Mouse (Mus musculus) heart, embryonic 13.5 days (tissue): ENCODE data around the gene Dapk2. TPM values are rescaled to one million over a fixed set of nuclear protein-coding genes. Genes with fewer than 3 reads are reported as not detected.
A peak's percentile ranks its signal among the peaks of the same experiment; 100 is the strongest.
"Not testable (repeated sequence)": the region's sequence is repeated elsewhere in the genome, so short reads cannot be mapped to it uniquely, and the experiment has no call there.

Experiments
- ATAC-seq: fragments of 200-750 bp; cut with Nextera tagmentation; 2 replicates; pipeline ENCODE4 v1.8.0; 2017; ENCODE audit warnings: moderate TSS enrichment; ENCODE audit not compliant: insufficient number of reproducible peaks, low FRiP score, low TSS enrichment; ENCODE audit errors: extremely low read depth
- H3K27ac ChIP-seq: fragments of 300-500 bp; sonication (generic); replicated peaks from 2 replicates; pipeline ENCODE4 v1.5.1; 2015; ENCODE audit warnings: moderate library complexity, mild to moderate bottlenecking, inconsistent platforms
- H3K27me3 ChIP-seq: fragments of 300-500 bp; sonication (generic); replicated peaks from 2 replicates; pipeline ENCODE4 v1.6.1; 2015; ENCODE audit warnings: mild to moderate bottlenecking, inconsistent platforms
- H3K36me3 ChIP-seq: fragments of 300-500 bp; sonication (generic); 2 replicates; pipeline ENCODE4 v1.6.1; 2015; ENCODE audit warnings: mild to moderate bottlenecking, inconsistent platforms
- H3K4me1 ChIP-seq: fragments of 300-500 bp; sonication (generic); 2 replicates; pipeline ENCODE4 v1.6.1; 2015; ENCODE audit warnings: inconsistent platforms
- H3K4me2 ChIP-seq: fragments of 300-500 bp; sonication (generic); 2 replicates; pipeline ENCODE4 v1.6.1; 2015; ENCODE audit warnings: inconsistent platforms, mild to moderate bottlenecking, moderate library complexity
- H3K4me3 ChIP-seq: fragments of 300-500 bp; sonication (generic); 2 replicates; pipeline ENCODE4 v1.5.1; 2015; ENCODE audit warnings: moderate library complexity, mild to moderate bottlenecking, inconsistent platforms
- H3K9ac ChIP-seq: fragments of 300-500 bp; sonication (generic); 2 replicates; pipeline ENCODE4 v1.6.1; 2015; ENCODE audit warnings: inconsistent platforms, mild to moderate bottlenecking, moderate library complexity
- H3K9me3 ChIP-seq: fragments of 300-500 bp; sonication (generic); 2 replicates; pipeline ENCODE4 v1.6.1; 2016; ENCODE audit warnings: inconsistent platforms
- WGBS: fragments of 180-500 bp; shearing (Covaris S2); methylation state at CpG from one replicate; pipeline ENCODE4 v1.1.7; 2015; ENCODE audit warnings: mixed read lengths; 5-methylcytosine and 5-hydroxymethylcytosine counted together
- polyA plus RNA-seq: library from polyadenylated mRNA; unstranded; fragments of >200 nt; fragmentation: Nextera tagmentation; extraction: Ambion mirVana; gene quantifications from 2 replicates; pipeline ENCODE4 v1.2.1, GENCODE M21; 2015

Gene Dapk2
- polyA plus RNA-seq, 1 experiment from 2014 or later, result 4.5 TPM

- Histone ChIP-seq H3K27me3 (no peaks in the 10 kb centered on the region), H3K4me1 (peaks cover 36% of the 10 kb centered on the region), H3K9me3 (no peaks in the 10 kb centered on the region), H3K36me3 (no peaks in the 10 kb centered on the region), H3K9ac (no peak overlapping the region), H3K27ac (no peak overlapping the region), H3K4me3 (no peak overlapping the region), H3K4me2 (no peak overlapping the region)
- no peak for ATAC-seq
Observed at GRCm38 (mm10) chr9:66279647-66280046, 121.6 kb downstream of the Dapk2 start.

GRCm38 (mm10) chr9:66280496-66280895 is 122.5 kb downstream of the Dapk2 start:
- H3K4me1 ChIP-seq, result peaks cover 28% of the 10 kb centered on the region
- no peaks in the 10 kb centered on the region for H3K27me3 ChIP-seq
- H3K27ac ChIP-seq, result no peak overlapping the region
- WGBS, result 43% methylated on average over 1 of the region's 1 CpGs
- no peaks in the 10 kb centered on the region for H3K9me3 ChIP-seq
- no peak overlapping the region for H3K4me3 ChIP-seq
- no peak for ATAC-seq
- no peak overlapping the region for H3K4me2 ChIP-seq
- H3K9ac ChIP-seq, result no peak overlapping the region
- no peaks in the 10 kb centered on the region for H3K36me3 ChIP-seq

- no peaks in the 10 kb centered on the region for H3K9me3 ChIP-seq
- H3K36me3 ChIP-seq, result no peaks in the 10 kb centered on the region
- no peak for ATAC-seq
- H3K4me2 ChIP-seq, result no peak overlapping the region
- WGBS, result 65% methylated on average over 9 of the region's 9 CpGs
- no peak overlapping the region for H3K4me3 ChIP-seq
- no peaks in the 10 kb centered on the region for H3K27me3 ChIP-seq
- H3K9ac ChIP-seq, result no peak overlapping the region
- H3K4me1 ChIP-seq, result peaks cover 23% of the 10 kb centered on the region
- no peak overlapping the region for H3K27ac ChIP-seq
Observed at GRCm38 (mm10) chr9:66281501-66281951, 123.5 kb downstream of the Dapk2 start.

- no peak overlapping the region for H3K27ac ChIP-seq
- H3K36me3 ChIP-seq, result no peaks in the 10 kb centered on the region
- no peak overlapping the region for H3K4me2 ChIP-seq
- no peak for ATAC-seq
- H3K9me3 ChIP-seq, result no peaks in the 10 kb centered on the region
- no peak overlapping the region for H3K4me3 ChIP-seq
- H3K27me3 ChIP-seq, result no peaks in the 10 kb centered on the region
- no peak overlapping the region for H3K9ac ChIP-seq
- peaks cover 14% of the 10 kb centered on the region for H3K4me1 ChIP-seq
- WGBS, result 94% methylated on average over 1 of the region's 1 CpGs
Observed at GRCm38 (mm10) chr9:66282582-66282981, 124.6 kb downstream of the Dapk2 start.

GRCm38 (mm10) chr9:66283565-66284203 is 125.7 kb downstream of the Dapk2 start:
- 3% methylated on average over 2 of the region's 2 CpGs for WGBS
- Histone ChIP-seq H3K27ac (no peak overlapping the region), H3K27me3 (no peaks in the 10 kb centered on the region), H3K4me3 (no peak overlapping the region), H3K4me1 (peaks cover 14% of the 10 kb centered on the region), H3K9me3 (no peaks in the 10 kb centered on the region), H3K4me2 (no peak overlapping the region), H3K36me3 (no peaks in the 10 kb centered on the region), H3K9ac (no peak overlapping the region)
- ATAC-seq, result no peak

GRCm38 (mm10) chr9:66285241-66285640 is 127.2 kb downstream of the Dapk2 start:
- ATAC-seq, H3K4me2 ChIP-seq, H3K36me3 ChIP-seq: not testable (repeated sequence)

GRCm38 (mm10) chr9:66285901-66286300 is 127.9 kb downstream of the Dapk2 start:
- Histone ChIP-seq H3K4me3 (no peak overlapping the region), H3K4me2 (no peak overlapping the region), H3K9me3 (no peaks in the 10 kb centered on the region), H3K27me3 (no peaks in the 10 kb centered on the region), H3K9ac (no peak overlapping the region), H3K4me1 (peaks cover 14% of the 10 kb centered on the region), H3K27ac (no peak overlapping the region), H3K36me3 (no peaks in the 10 kb centered on the region)
- 39% methylated on average over 7 of the region's 7 CpGs for WGBS
- no peak for ATAC-seq

More at GRCm38 (mm10) chr9:66285241-66285640, 127.2 kb downstream of the Dapk2 start:
- 89% methylated on average over 2 of the region's 2 CpGs for WGBS
- not testable (repeated sequence) for H3K9ac ChIP-seq, H3K9me3 ChIP-seq, H3K4me3 ChIP-seq, H3K27ac ChIP-seq, H3K27me3 ChIP-seq
- H3K4me1 ChIP-seq, result peaks cover 14% of the 10 kb centered on the region

- H3K4me3 ChIP-seq, result no peak overlapping the region
- H3K9me3 ChIP-seq, result no peaks in the 10 kb centered on the region
- H3K27me3 ChIP-seq, result no peaks in the 10 kb centered on the region
- H3K9ac ChIP-seq, result no peak overlapping the region
- H3K27ac ChIP-seq, result no peak overlapping the region
- 78% methylated on average over 2 of the region's 2 CpGs for whole genome bisulfite sequencing
- no peak for ATAC-seq
- H3K36me3 ChIP-seq, result no peaks in the 10 kb centered on the region
- peaks cover 33% of the 10 kb centered on the region for H3K4me1 ChIP-seq
- no peak overlapping the region for H3K4me2 ChIP-seq
Observed at GRCm38 (mm10) chr9:66290727-66291126, 132.7 kb downstream of the Dapk2 start.

- WGBS, result 80% methylated on average over 2 of the region's 2 CpGs
- no peak overlapping the region for H3K27ac ChIP-seq
- H3K4me1 ChIP-seq, result peaks cover 31% of the 10 kb centered on the region
- H3K9ac ChIP-seq, result no peak overlapping the region
- H3K9me3 ChIP-seq, result no peaks in the 10 kb centered on the region
- H3K27me3 ChIP-seq, result no peaks in the 10 kb centered on the region
- no peak for ATAC-seq
- no peak overlapping the region for H3K4me2 ChIP-seq
- no peaks in the 10 kb centered on the region for H3K36me3 ChIP-seq
- no peak overlapping the region for H3K4me3 ChIP-seq
Observed at GRCm38 (mm10) chr9:66293319-66293718, 135.3 kb downstream of the Dapk2 start.

GRCm38 (mm10) chr9:66294227-66294626 is 136.2 kb downstream of the Dapk2 start:
- H3K27ac ChIP-seq, result peak overlapping the region; percentile 76
- no peaks in the 10 kb centered on the region for H3K36me3 ChIP-seq
- peak overlapping the region; percentile 33; the same call in 1 of the 2 replicates for H3K4me2 ChIP-seq
- H3K9ac ChIP-seq, result no peak overlapping the region
- H3K9me3 ChIP-seq, result peaks cover 6% of the 10 kb centered on the region
- 87% methylated on average over 1 of the region's 1 CpGs for WGBS
- H3K27me3 ChIP-seq, result no peaks in the 10 kb centered on the region
- H3K4me3 ChIP-seq, result no peak overlapping the region
- peaks cover 31% of the 10 kb centered on the region for H3K4me1 ChIP-seq
- no peak for ATAC-seq

GRCm38 (mm10) chr9:66294980-66295410 is 137.0 kb downstream of the Dapk2 start:
- peak overlapping the region; percentile 76 for H3K27ac ChIP-seq

GRCm38 (mm10) chr9:66295577-66296120 is 137.6 kb downstream of the Dapk2 start:
- H3K9ac ChIP-seq, result no peak overlapping the region
- 76% methylated on average over 6 of the region's 6 CpGs for WGBS
- peak overlapping the region; percentile 33; the same call in 1 of the 2 replicates for H3K4me2 ChIP-seq
- H3K27me3 ChIP-seq, result no peaks in the 10 kb centered on the region
- no peaks in the 10 kb centered on the region for H3K36me3 ChIP-seq
- no peak for ATAC-seq
- peaks cover 31% of the 10 kb centered on the region for H3K4me1 ChIP-seq
- H3K27ac ChIP-seq, result peak overlapping the region; percentile 76
- H3K9me3 ChIP-seq, result peaks cover 6% of the 10 kb centered on the region
- H3K4me3 ChIP-seq, result no peak overlapping the region

More at GRCm38 (mm10) chr9:66294980-66295410, 137.0 kb downstream of the Dapk2 start:
- H3K9ac ChIP-seq, result no peak overlapping the region
- peaks cover 6% of the 10 kb centered on the region for H3K9me3 ChIP-seq
- H3K4me1 ChIP-seq, result peaks cover 31% of the 10 kb centered on the region
- no peaks in the 10 kb centered on the region for H3K36me3 ChIP-seq
- H3K27me3 ChIP-seq, result no peaks in the 10 kb centered on the region
- peak overlapping the region; percentile 33 for H3K4me2 ChIP-seq
- ATAC-seq, result peak; percentile 82
- H3K4me3 ChIP-seq, result no peak overlapping the region
- 0% methylated on average over 3 of the region's 3 CpGs for WGBS
